Mouse (Mus musculus) spleen, adult 2 months (tissue): Measurements from ENCODE around the gene Csde1.

Experiments
- CTCF ChIP-seq: fragments of 200-500 bp; IDR thresholded peaks from 2 replicates; pipeline ENCODE4 v1.5.1; 2011; ENCODE audit warnings: mild to moderate bottlenecking, inconsistent platforms; ENCODE audit not compliant: insufficient read depth, insufficient read length, insufficient replicate concordance; ENCODE audit errors: extremely low read depth
- POLR2A ChIP-seq: fragments of 200-500 bp; IDR thresholded peaks from 2 replicates; pipeline ENCODE4 v1.6.1; 2011; ENCODE audit warnings: low read depth, low read length, inconsistent platforms

DNA sequence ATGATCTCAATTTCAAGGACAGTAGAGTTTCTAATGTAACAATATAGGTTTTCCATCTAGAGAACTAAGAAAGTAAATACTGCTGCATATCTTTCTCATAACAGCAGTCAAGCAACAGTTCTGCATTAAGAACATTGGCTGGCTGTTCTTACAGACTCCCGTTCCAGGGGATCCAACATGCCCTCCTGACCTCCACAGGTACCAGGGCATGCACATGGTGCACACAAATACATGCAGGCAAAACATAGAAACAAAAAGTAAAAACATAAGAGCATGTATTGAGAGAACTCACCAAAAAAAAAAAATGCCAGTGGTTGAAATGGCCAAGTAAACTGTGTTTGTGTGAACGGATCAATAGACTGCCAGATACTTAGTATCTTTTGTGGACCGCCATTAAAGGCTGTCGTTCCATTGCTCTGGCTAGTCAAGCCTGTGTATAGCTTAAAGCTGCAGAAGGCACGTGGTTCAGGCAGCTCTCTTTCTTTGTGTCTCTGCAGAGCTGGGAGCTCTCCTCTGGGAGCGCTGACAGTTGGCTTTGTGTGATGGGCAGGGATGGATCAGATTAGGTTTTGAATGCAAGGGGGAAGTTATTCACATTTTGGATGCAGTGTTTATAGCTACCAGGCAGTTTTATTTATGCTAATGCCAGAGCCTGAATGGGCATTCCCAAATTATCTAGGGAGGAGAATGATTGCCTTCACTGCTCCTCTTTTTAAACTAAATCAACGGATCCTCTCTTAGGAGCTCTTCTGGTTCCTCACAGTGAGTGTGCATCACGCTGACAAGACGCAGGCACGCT lies 40.5 kb upstream of the Csde1 start:
- TF ChIP-seq POLR2A (no peak), CTCF (no peak)
